Mouse (Mus musculus): Measurements from ENCODE around the gene Tgfbr3. TPM values are rescaled to one million over a fixed set of nuclear protein-coding genes. Genes with fewer than 3 reads are reported as not detected.
A peak's percentile ranks its signal among the peaks of the same experiment; 100 is the strongest.

Tgfbr3 gene
- polyA plus RNA-seq, 1 experiment from 2014 or later: 3.4 TPM

- peaks cover 2% of the 10 kb centered on the region; the same call in 1 of the 2 replicates for H3K4me1 ChIP-seq (replicated peaks)
- H3K27ac ChIP-seq: no peak overlapping the region
- H3K4me3 ChIP-seq (replicated peaks): no peak overlapping the region
- H3K36me3 ChIP-seq: no peaks in the 10 kb centered on the region
- no peak overlapping the region for H3K4me2 ChIP-seq (replicated peaks)
- H3K27me3 ChIP-seq: no peaks in the 10 kb centered on the region
- no peaks in the 10 kb centered on the region for H3K9me3 ChIP-seq
- no peak overlapping the region for H3K9ac ChIP-seq (replicated peaks)
- WGBS: 91% methylated on average over 2 of the region's 2 CpGs
- ATAC-seq: no peak
Observed at GRCm38 (mm10) chr5:107103591-107103990, 185.8 kb downstream of the Tgfbr3 start.

- peaks cover 2% of the 10 kb centered on the region; the same call in 1 of the 2 replicates for H3K4me1 ChIP-seq (replicated peaks)
- no peak for ATAC-seq
- no peak overlapping the region for H3K4me2 ChIP-seq (replicated peaks)
- H3K36me3 ChIP-seq: no peaks in the 10 kb centered on the region
- H3K27ac ChIP-seq: no peak overlapping the region
- no peaks in the 10 kb centered on the region for H3K9me3 ChIP-seq
- WGBS: 61% methylated on average over 4 of the region's 4 CpGs
- no peak overlapping the region for H3K4me3 ChIP-seq (replicated peaks)
- H3K27me3 ChIP-seq: no peaks in the 10 kb centered on the region
- no peak overlapping the region for H3K9ac ChIP-seq (replicated peaks)
Observed at GRCm38 (mm10) chr5:107102916-107103315, 186.5 kb downstream of the Tgfbr3 start.

- Histone ChIP-seq H3K4me1 (replicated peaks) (peaks cover 2% of the 10 kb centered on the region; the same call in 1 of the 2 replicates), H3K27me3 (no peaks in the 10 kb centered on the region)
Observed at GRCm38 (mm10) chr5:107101684-107102083, 187.7 kb downstream of the Tgfbr3 start.

GRCm38 (mm10) chr5:107101135-107101534 lies 188.3 kb downstream of the Tgfbr3 start:
- Histone ChIP-seq H3K4me3 (replicated peaks) (no peak overlapping the region), H3K4me1 (replicated peaks) (peaks cover 2% of the 10 kb centered on the region; the same call in 1 of the 2 replicates), H3K9me3 (no peaks in the 10 kb centered on the region), H3K36me3 (no peaks in the 10 kb centered on the region), H3K4me2 (replicated peaks) (no peak overlapping the region), H3K9ac (replicated peaks) (no peak overlapping the region), H3K27me3 (0 out of 2 replicates have a peak, but pooled peaks cover 4% of the 10 kb centered on the region), H3K27ac (no peak overlapping the region)
- 72% methylated on average over 7 of the region's 7 CpGs for WGBS
- 0 out of 2 replicates have a peak, but pooled peaks have one; percentile 37 for ATAC-seq

More at GRCm38 (mm10) chr5:107101684-107102083, 187.7 kb downstream of the Tgfbr3 start:
- H3K9me3 ChIP-seq: no peaks in the 10 kb centered on the region
- no peak for ATAC-seq
- 82% methylated on average over 4 of the region's 4 CpGs for WGBS
- H3K27ac ChIP-seq: no peak overlapping the region
- H3K4me3 ChIP-seq (replicated peaks): no peak overlapping the region
- H3K36me3 ChIP-seq: no peaks in the 10 kb centered on the region
- no peak overlapping the region for H3K9ac ChIP-seq (replicated peaks)
- no peak overlapping the region for H3K4me2 ChIP-seq (replicated peaks)

GRCm38 (mm10) chr5:107099634-107100033 lies 189.8 kb downstream of the Tgfbr3 start:
- Histone ChIP-seq H3K4me3 (replicated peaks) (no peak overlapping the region), H3K4me2 (replicated peaks) (no peak overlapping the region), H3K27me3 (0 out of 2 replicates have a peak, but pooled peaks cover 7% of the 10 kb centered on the region), H3K36me3 (no peaks in the 10 kb centered on the region), H3K4me1 (replicated peaks) (0 out of 2 replicates have a peak, but pooled peaks cover 2% of the 10 kb centered on the region), H3K27ac (no peak overlapping the region), H3K9me3 (no peaks in the 10 kb centered on the region), H3K9ac (replicated peaks) (no peak overlapping the region)
- ATAC-seq: no peak
- WGBS: 95% methylated on average over 3 of the region's 3 CpGs

- H3K9ac ChIP-seq (replicated peaks): no peak overlapping the region
- no peaks in the 10 kb centered on the region for H3K36me3 ChIP-seq
- 0 out of 2 replicates have a peak, but pooled peaks cover 2% of the 10 kb centered on the region for H3K4me1 ChIP-seq (replicated peaks)
- no peak for ATAC-seq
- no peak overlapping the region for H3K4me2 ChIP-seq (replicated peaks)
- H3K4me3 ChIP-seq (replicated peaks): no peak overlapping the region
- 64% methylated on average over 5 of the region's 6 CpGs for WGBS
- 0 out of 2 replicates have a peak, but pooled peaks cover 7% of the 10 kb centered on the region for H3K27me3 ChIP-seq
- H3K9me3 ChIP-seq: no peaks in the 10 kb centered on the region
- no peak overlapping the region for H3K27ac ChIP-seq
Observed at GRCm38 (mm10) chr5:107099076-107099475, 190.4 kb downstream of the Tgfbr3 start.

GRCm38 (mm10) chr5:107098007-107098406 lies 191.4 kb downstream of the Tgfbr3 start:
- H3K4me1 ChIP-seq (replicated peaks): 0 out of 2 replicates have a peak, but pooled peaks cover 2% of the 10 kb centered on the region
- no peak overlapping the region for H3K4me2 ChIP-seq (replicated peaks)
- 0 out of 2 replicates have a peak, but pooled peaks cover 10% of the 10 kb centered on the region for H3K27me3 ChIP-seq
- H3K4me3 ChIP-seq (replicated peaks): no peak overlapping the region
- no peak overlapping the region; the same call in 1 of the 2 replicates for H3K27ac ChIP-seq
- no peaks in the 10 kb centered on the region for H3K36me3 ChIP-seq
- no peak overlapping the region for H3K9ac ChIP-seq (replicated peaks)
- no peak for ATAC-seq
- H3K9me3 ChIP-seq: no peaks in the 10 kb centered on the region
- 72% methylated on average over 5 of the region's 5 CpGs for WGBS

- Histone ChIP-seq H3K4me1 (replicated peaks) (no peaks in the 10 kb centered on the region), H3K27ac (no peak overlapping the region), H3K9me3 (no peaks in the 10 kb centered on the region), H3K9ac (replicated peaks) (no peak overlapping the region), H3K27me3 (0 out of 2 replicates have a peak, but pooled peaks cover 10% of the 10 kb centered on the region), H3K4me2 (replicated peaks) (no peak overlapping the region), H3K36me3 (no peaks in the 10 kb centered on the region), H3K4me3 (replicated peaks) (no peak overlapping the region)
- 88% methylated on average over 7 of the region's 7 CpGs for WGBS
- ATAC-seq: no peak
Observed at GRCm38 (mm10) chr5:107097314-107097713, 192.1 kb downstream of the Tgfbr3 start.

GRCm38 (mm10) chr5:107094233-107094632 lies 195.2 kb downstream of the Tgfbr3 start:
- no peak overlapping the region for H3K4me2 ChIP-seq (replicated peaks)
- no peaks in the 10 kb centered on the region for H3K4me1 ChIP-seq (replicated peaks)
- H3K27ac ChIP-seq: no peak overlapping the region
- no peak overlapping the region for H3K4me3 ChIP-seq (replicated peaks)
- ATAC-seq: no peak
- no peaks in the 10 kb centered on the region for H3K36me3 ChIP-seq
- H3K9ac ChIP-seq (replicated peaks): no peak overlapping the region
- WGBS: 43% methylated on average over 5 of the region's 5 CpGs
- no peaks in the 10 kb centered on the region for H3K9me3 ChIP-seq
- peaks cover 14% of the 10 kb centered on the region for H3K27me3 ChIP-seq

GRCm38 (mm10) chr5:107093253-107093652 lies 196.2 kb downstream of the Tgfbr3 start:
- no peak overlapping the region for H3K4me2 ChIP-seq (replicated peaks)
- no peaks in the 10 kb centered on the region for H3K9me3 ChIP-seq
- no peak overlapping the region for H3K9ac ChIP-seq (replicated peaks)
- H3K36me3 ChIP-seq: no peaks in the 10 kb centered on the region
- H3K4me1 ChIP-seq (replicated peaks): peaks cover 4% of the 10 kb centered on the region
- no peak overlapping the region for H3K4me3 ChIP-seq (replicated peaks)
- WGBS: 87% methylated on average over 3 of the region's 3 CpGs
- H3K27me3 ChIP-seq: peaks cover 17% of the 10 kb centered on the region
- no peak overlapping the region for H3K27ac ChIP-seq
- ATAC-seq: no peak

GRCm38 (mm10) chr5:107092137-107092536 lies 197.3 kb downstream of the Tgfbr3 start:
- Histone ChIP-seq H3K27ac (no peak overlapping the region), H3K4me3 (replicated peaks) (no peak overlapping the region), H3K9ac (replicated peaks) (no peak overlapping the region), H3K9me3 (no peaks in the 10 kb centered on the region), H3K4me2 (replicated peaks) (no peak overlapping the region), H3K36me3 (no peaks in the 10 kb centered on the region), H3K27me3 (peaks cover 17% of the 10 kb centered on the region), H3K4me1 (replicated peaks) (peaks cover 10% of the 10 kb centered on the region)
- ATAC-seq: no peak
- WGBS: 86% methylated on average over 8 of the region's 8 CpGs

GRCm38 (mm10) chr5:107089966-107090365 lies 199.5 kb downstream of the Tgfbr3 start:
- H3K4me1 ChIP-seq (replicated peaks): peaks cover 10% of the 10 kb centered on the region
- H3K4me3 ChIP-seq (replicated peaks): no peak overlapping the region
- H3K9ac ChIP-seq (replicated peaks): no peak overlapping the region
- H3K36me3 ChIP-seq: no peaks in the 10 kb centered on the region
- no peaks in the 10 kb centered on the region for H3K9me3 ChIP-seq
- no peak for ATAC-seq
- no peak overlapping the region for H3K4me2 ChIP-seq (replicated peaks)
- WGBS: 37% methylated on average over 5 of the region's 5 CpGs
- peaks cover 9% of the 10 kb centered on the region for H3K27me3 ChIP-seq
- no peak overlapping the region for H3K27ac ChIP-seq
